Mouse (Mus musculus): ENCODE results near the gene Sergef.
"Not testable (repeated sequence)": the region's sequence is repeated elsewhere in the genome, so short reads cannot be mapped to it uniquely, and the experiment has no call there.

The Sergef gene

DNA sequence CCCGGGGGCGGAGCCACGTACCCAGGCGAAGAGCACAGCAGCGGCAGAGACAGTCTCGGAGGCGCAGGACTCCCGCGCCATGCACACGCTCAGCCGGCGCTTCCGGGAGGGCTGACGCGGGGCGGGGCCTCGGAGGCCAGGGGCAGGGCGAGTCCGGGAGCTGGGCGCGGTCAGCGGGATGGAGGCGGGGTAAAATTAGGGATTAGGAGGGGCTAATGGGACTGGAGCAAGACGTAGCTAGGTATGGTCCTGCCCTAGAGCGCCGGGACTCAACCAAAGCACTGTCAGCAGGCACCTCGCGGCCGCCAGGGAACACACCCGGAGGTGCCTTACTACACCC is at the start of gene Sergef:
Sergef (minus strand) TSS at position 116 of the 340 bp plus-strand sequence.
- DNase-seq (ENCODE audit: low read depth, low spot score) = peak; percentile 76

- DNase-seq (ENCODE audit: low read depth, low spot score) = no peak
Measured at GRCm38 (mm10) chr7:46686827-46687226, 47.2 kb upstream of the Sergef start.

- DNase-seq (ENCODE audit: low read depth, low spot score) = no peak
Measured at GRCm38 (mm10) chr7:46680732-46681131, 41.1 kb upstream of the Sergef start.

- not testable (repeated sequence) for DNase-seq (ENCODE audit: low read depth, low spot score)
Measured at GRCm38 (mm10) chr7:46679044-46679443, 39.4 kb upstream of the Sergef start.

GRCm38 (mm10) chr7:46678417-46678816 is 38.8 kb upstream of the Sergef start:
- no peak for DNase-seq (ENCODE audit: low read depth, low spot score)

- no peak for DNase-seq (ENCODE audit: low read depth, low spot score)
Measured at GRCm38 (mm10) chr7:46676808-46677360, 37.3 kb upstream of the Sergef start.

DNA sequence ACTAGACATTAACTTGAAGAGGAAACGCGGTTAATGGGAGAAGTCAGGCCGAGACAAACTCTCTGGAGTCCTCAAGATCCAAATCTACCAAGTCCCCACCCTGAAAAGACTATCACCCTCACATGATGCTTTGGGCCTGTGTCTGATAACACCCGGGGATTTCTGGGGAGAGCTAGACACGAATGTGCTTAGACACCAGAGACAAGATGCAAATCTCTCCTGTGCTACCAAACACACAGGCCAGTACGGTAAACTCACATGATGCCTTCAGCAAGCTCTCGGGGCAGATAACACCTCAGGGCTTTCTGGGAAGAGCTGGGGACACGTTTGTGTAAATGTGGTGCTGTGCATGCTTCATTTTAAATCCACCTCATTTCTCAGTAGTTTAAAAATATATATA is 36.3 kb upstream of the Sergef start:
- no peak for DNase-seq (ENCODE audit: low read depth, low spot score)

GRCm38 (mm10) chr7:46675061-46675460 is 35.5 kb upstream of the Sergef start:
- DNase-seq (ENCODE audit: low read depth, low spot score) = no peak

DNA sequence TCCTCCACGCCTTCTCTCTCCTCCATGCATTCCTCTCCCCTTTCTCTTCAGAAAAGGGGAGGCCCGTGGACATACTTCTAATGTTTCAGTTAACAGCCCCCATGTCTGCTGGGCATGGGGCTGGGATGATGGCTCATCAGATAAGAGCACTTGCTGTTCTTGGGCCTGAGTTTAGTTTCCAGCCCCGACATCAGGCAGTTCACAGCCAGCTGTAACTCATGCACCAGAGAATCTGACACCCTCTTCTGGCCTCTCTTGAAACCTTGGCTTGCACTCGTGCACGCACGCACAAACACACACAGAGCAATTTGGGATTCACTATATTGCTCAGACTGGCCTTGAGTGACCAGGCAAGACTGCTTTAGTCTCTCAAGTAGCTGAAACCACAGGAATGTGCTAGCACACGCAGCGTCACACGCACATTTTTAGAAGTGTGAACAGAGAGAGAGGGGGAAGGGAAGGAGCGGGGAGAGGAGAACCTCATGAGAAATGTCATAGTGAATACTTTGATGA is 32.6 kb upstream of the Sergef start, which contains the start of gene Tph1:
Tph1 (minus strand) TSS at position 378 of the 513 bp plus-strand sequence.
- DNase-seq (ENCODE audit: low read depth, low spot score) = no peak

DNA sequence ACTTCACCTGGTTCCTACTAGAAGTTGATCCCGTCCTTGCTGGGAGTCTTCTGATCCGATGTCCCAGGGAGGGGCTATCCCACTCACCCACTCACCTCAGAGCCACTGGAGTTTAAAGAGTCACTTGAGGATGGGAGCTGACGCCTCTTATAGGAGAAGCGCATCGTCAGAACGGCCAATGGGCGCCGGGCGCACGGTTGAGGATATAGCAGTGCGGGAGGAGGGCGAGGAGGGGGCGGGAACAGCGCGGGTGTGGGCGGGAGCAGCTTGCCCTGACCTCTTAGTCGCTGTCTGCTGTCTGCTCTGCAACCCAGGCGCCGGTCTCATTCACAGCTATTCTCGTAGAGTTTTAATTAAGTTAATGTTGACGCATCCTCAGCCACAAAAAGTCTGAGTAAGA is 27.6 kb upstream of the Sergef start:
- DNase-seq (ENCODE audit: low read depth, low spot score) = no peak

DNA sequence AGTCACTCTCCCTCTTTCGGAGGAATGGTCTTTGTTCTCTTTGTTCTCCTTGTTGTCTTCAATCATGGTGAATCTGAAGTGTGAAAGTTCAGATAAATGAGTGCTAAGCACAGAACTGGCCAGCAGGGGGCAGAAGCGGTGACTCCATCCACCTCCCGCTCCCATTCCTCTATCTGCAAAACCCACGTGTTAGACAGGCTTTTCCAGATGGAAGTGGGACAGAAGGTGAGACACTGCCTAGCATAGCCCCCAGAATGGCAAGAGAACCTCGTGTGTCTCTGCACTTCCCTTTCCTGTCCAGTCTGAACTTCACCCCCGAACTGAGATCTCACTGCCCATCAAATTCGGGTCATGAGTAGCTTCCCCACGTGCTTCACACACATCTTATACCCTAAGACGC is 25.6 kb upstream of the Sergef start:
- DNase-seq (ENCODE audit: low read depth, low spot score) = no peak

- DNase-seq (ENCODE audit: low read depth, low spot score) = no peak
Measured at GRCm38 (mm10) chr7:46661591-46662090, 22.0 kb upstream of the Sergef start.

- no peak for DNase-seq (ENCODE audit: low read depth, low spot score)
Measured at GRCm38 (mm10) chr7:46652279-46652678, 12.7 kb upstream of the Sergef start.

GRCm38 (mm10) chr7:46650231-46650630 is 10.6 kb upstream of the Sergef start:
- DNase-seq (ENCODE audit: low read depth, low spot score) = not testable (repeated sequence)

- no peak for DNase-seq (ENCODE audit: low read depth, low spot score)
Measured at GRCm38 (mm10) chr7:46648431-46649140, 9.0 kb upstream of the Sergef start.

DNA sequence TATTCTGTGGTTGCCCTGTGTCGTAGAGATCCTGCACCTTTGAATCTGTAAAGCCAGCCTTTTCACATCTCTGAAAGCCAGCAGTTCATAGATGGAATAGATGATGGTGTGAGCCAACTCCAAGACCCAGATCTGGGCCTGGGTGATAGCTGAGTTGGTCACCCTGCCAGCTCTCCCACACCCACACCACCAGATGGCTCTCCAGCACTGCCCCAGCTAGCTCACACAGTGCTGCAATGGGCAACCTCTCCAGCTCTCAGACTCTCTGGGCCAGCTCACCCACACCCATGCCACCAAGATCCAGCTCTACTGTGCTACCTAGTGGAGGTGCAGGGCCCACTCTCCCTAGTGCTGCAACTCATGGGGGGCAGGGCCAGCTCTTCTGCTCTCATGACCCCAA is 3.6 kb upstream of the Sergef start:
- no peak for DNase-seq (ENCODE audit: low read depth, low spot score)

DNA sequence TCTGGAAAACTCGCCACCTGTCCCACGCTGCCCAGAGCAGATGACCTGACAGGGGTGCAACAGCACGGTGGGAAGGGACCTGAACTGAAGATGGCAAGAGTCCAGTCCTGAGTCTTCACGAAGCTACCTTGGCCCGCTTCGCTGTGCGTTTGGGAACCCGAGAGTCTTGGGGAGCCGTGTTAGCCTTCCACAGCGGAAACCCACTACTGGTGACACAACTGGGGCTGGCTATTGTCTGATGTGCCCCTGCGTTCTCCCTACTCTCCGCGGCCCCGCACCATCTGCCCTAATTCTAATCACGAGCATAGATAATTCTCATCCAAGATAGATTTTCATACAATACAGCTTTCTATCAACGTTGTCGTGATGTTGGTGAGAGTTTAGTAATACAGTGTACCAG is 455 bp upstream of the Sergef start:
- DNase-seq (ENCODE audit: low read depth, low spot score) = no peak

GRCm38 (mm10) chr7:46638889-46639691 is 517 bp downstream of the Sergef start:
- DNase-seq (ENCODE audit: low read depth, low spot score) = no peak

DNA sequence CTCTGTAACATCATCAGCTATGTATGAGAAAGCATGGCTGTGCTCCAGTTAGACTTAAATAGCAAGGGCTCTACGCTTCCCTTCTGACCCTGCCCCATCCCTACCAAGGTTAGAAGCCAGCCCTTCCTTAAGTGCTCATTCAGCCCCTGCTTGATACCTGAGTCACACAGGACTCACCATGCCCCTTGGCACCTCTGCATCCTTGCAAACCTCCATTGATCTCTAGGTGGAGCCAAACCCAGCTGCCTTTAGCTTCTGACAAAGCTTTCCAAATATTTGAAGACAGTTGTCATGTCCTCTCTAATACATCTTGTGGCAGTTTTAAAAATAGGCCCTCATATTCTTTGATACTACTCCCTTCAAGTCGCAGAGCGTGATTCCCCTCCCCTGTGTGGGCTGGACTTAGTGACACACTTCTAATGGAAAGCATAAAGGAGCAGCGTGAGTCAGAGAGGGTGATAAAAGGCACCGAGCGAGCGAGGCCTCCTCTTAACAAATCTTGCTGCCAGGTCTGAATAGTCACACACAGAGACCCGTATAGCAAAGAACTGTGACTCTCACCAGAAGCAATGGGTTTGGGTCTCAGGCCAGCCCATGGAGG is 11.1 kb downstream of the Sergef start:
- no peak for DNase-seq (ENCODE audit: low read depth, low spot score)

DNA sequence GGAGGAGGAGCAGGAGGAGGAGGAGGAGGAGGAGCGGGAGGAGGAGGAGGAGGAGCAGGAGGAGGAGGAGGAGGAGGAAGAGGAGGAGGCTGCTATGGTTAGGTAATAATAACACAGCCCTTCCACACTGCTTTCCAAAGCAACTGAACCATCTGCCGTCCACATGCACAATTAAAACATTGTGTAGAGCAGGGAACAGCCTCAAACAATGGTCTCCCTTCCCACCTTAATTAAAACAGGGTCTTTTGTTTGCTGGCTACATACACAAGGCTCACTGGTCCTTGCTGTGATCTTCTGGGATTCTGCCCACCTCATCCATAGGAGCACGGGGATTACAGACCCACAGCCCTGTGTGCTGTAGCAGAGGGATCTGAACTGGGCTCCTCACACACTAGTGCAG is 15.6 kb downstream of the Sergef start:
- no peak for DNase-seq (ENCODE audit: low read depth, low spot score)

GRCm38 (mm10) chr7:46618416-46619110 is 21.0 kb downstream of the Sergef start:
- DNase-seq (ENCODE audit: low read depth, low spot score) = no peak

All from retina, adult 2 months (tissue).